In genomic region chr1:91279126-91279525, GRCm38 (mm10) we compare ENCODE assay signal across 29 mouse cellular contexts. TPM values are rescaled to one million over a fixed set of nuclear protein-coding genes. Genes with fewer than 3 reads are reported as not detected.
DNase-seq lines count a peak whose midpoint lies in the region; ATAC-seq lines count a peak whose summit lies in the region.
"Had no signal": no experiment of that assay in that cellular context is flagged by ENCODE, and none has a peak within 500 bp of the region (broad histone marks: within the 10 kb centered on the region; RNA-seq: fewer than 3 reads in every experiment).

No protein-coding gene starts in this region.

- no peaks in the 10 kb centered on the region for H3K27me3 ChIP-seq in midbrain, embryonic 11.5 days (ENCODE audit: control insufficient read depth, insufficient read depth, low read length)
- H3K27me3 ChIP-seq: CH12.LX; embryonic facial prominence, embryonic 12.5 days; forebrain, embryonic 15.5 days; kidney, embryonic 15.5 days had no signal

- no peak overlapping the region for H3K9ac ChIP-seq in midbrain, embryonic 11.5 days (ENCODE audit: low read length)
- H3K9ac ChIP-seq: embryonic facial prominence, embryonic 12.5 days; forebrain, embryonic 15.5 days; hindbrain, embryonic 14.5 days; kidney, embryonic 15.5 days; lung, embryonic 14.5 days had no signal

- H3K27ac ChIP-seq in midbrain, embryonic 11.5 days (ENCODE audit: low read depth, low read length) = no peak overlapping the region
- H3K27ac ChIP-seq: embryonic facial prominence, embryonic 12.5 days; forebrain, embryonic 10.5 days; forebrain, embryonic 15.5 days; hindbrain, embryonic 14.5 days; kidney, embryonic 15.5 days; layer of hippocampus, adult 2 months had no signal

- DNase-seq in urinary bladder, postnatal 14 days (ENCODE audit: low spot score) = peak; percentile 22
- no peak for DNase-seq in urinary bladder, postnatal 4 days (ENCODE audit: low spot score in 2 of 2)
- peak; percentile 49 for DNase-seq in CD4-positive, CD25-positive, alpha-beta regulatory T cell, adult 2 months (ENCODE audit: low read depth, low spot score)
- DNase-seq in induced T-regulatory cell, adult 2 months (ENCODE audit: low read depth) = peak; percentile 53
- DNase-seq in heart, postnatal 10 days = no peak
- no peak for DNase-seq in layer of hippocampus, adult 8-10 months (ENCODE audit: low spot score in 2 of 2)
- DNase-seq in midbrain, embryonic 11.5 days (ENCODE audit: low spot score, missing footprints) = no peak
- DNase-seq: adrenal gland, postnatal 10 days; cerebellum, adult 8-10 months; embryo, embryonic 11 days; gastrocnemius, postnatal 25 days; heart, adult 18-20 months; kidney, adult 18-20 months; kidney, postnatal 36 days; lung, embryonic 14.5 days; lung, postnatal 14 days; right cerebral cortex, adult 18-20 months; thymus, postnatal 4 days had no signal

- 78% methylated on average over 1 of the region's 1 CpGs for WGBS in midbrain, embryonic 11.5 days

- H3K36me3 ChIP-seq in midbrain, embryonic 11.5 days (ENCODE audit: control insufficient read depth, insufficient read depth, low read length) = peaks cover 3% of the 10 kb centered on the region; the same call in 1 of the 2 replicates

- H3K4me3 ChIP-seq in midbrain, embryonic 11.5 days (ENCODE audit: low read depth, low read length) = no peak overlapping the region
- H3K4me3 ChIP-seq: embryonic facial prominence, embryonic 12.5 days; forebrain, embryonic 10.5 days; forebrain, embryonic 15.5 days; kidney, embryonic 15.5 days; layer of hippocampus, adult 2 months had no signal

- H3K9me3 ChIP-seq in midbrain, embryonic 11.5 days (ENCODE audit: control insufficient read depth, low read length) = no peaks in the 10 kb centered on the region
- H3K9me3 ChIP-seq: embryonic facial prominence, embryonic 12.5 days; forebrain, embryonic 10.5 days; forebrain, embryonic 15.5 days; kidney, embryonic 15.5 days had no signal

- intact Hi-C loops in heart, postnatal 10 days (cut with DNase I) = no loop called here

- no peak for ATAC-seq in midbrain, embryonic 11.5 days (ENCODE audit: low FRiP score)
- ATAC-seq: forebrain, embryonic 15.5 days; midbrain, embryonic 16.5 days had no signal

- no peak overlapping the region for H3K4me2 ChIP-seq in midbrain, embryonic 11.5 days
- H3K4me2 ChIP-seq: embryonic facial prominence, embryonic 12.5 days; forebrain, embryonic 15.5 days; heart, embryonic 11.5 days; hindbrain, embryonic 14.5 days; kidney, embryonic 15.5 days; lung, embryonic 14.5 days had no signal

- no peaks in the 10 kb centered on the region for H3K4me1 ChIP-seq in midbrain, embryonic 11.5 days (ENCODE audit: control insufficient read depth, insufficient read depth, low read length)
- H3K4me1 ChIP-seq: embryonic facial prominence, embryonic 12.5 days; forebrain, embryonic 10.5 days; forebrain, embryonic 15.5 days; kidney, embryonic 15.5 days had no signal

RNA-seq across cellular contexts. Expression of gene Scly, which starts 19.0 kb away (rescaled TPM):
- total RNA-seq in heart, postnatal 10 days (2021) = 10 to 100 TPM; 13.7 TPM
- total RNA-seq in layer of hippocampus, adult 8-10 months (2022) = 10 to 100 TPM; 21.8 to 24.6 (median 22.2) TPM
- 10.1 and 11.0 TPM in 2 replicates for polyA plus RNA-seq in midbrain, embryonic 11.5 days (2014; fragmentation: Nextera tagmentation; extraction: Ambion mirVana)

RNA-seq across cellular contexts. Expression of gene Ube2f, which starts 29.0 kb away (rescaled TPM):
- 10 to 100 TPM; 54.8 to 60.2 TPM for total RNA-seq in heart, postnatal 10 days (2021)
- 10 to 100 TPM; 48.0 to 48.9 (median 48.6) TPM for total RNA-seq in layer of hippocampus, adult 8-10 months (2022)
- 88.5 and 95.6 TPM in 2 replicates for polyA plus RNA-seq in midbrain, embryonic 11.5 days (2014; fragmentation: Nextera tagmentation; extraction: Ambion mirVana)

RNA-seq across cellular contexts. Expression of gene Espnl, which starts 42.7 kb away (rescaled TPM):
- under 1 TPM in 1 of 2 experiments, not detected in 1; 0.10 TPM for total RNA-seq in heart, postnatal 10 days (2021)
- under 1 TPM in 1 of 4 experiments, not detected in 3; 0.16 TPM for total RNA-seq in layer of hippocampus, adult 8-10 months (2022)
- polyA plus RNA-seq in midbrain, embryonic 11.5 days (2014; fragmentation: Nextera tagmentation; extraction: Ambion mirVana) = 0.08 and 0.11 TPM in 2 replicates
- total RNA-seq: heart, adult 18-20 months; layer of hippocampus, postnatal 25 days had no signal
- polyA plus RNA-seq: forebrain, embryonic 10.5 days; intestine, embryonic 14.5 days; lung, embryonic 14.5 days had no signal

Comparison
In these comparisons a context has a peak if more than half of its experiments do, and no peak if none do; other contexts are left out.
1. DNase-seq: peak in urinary bladder, postnatal 14 days (single experiment), CD4-positive, CD25-positive, alpha-beta regulatory T cell, adult 2 months (single experiment) and induced T-regulatory cell, adult 2 months (single experiment); none in urinary bladder, postnatal 4 days (0 of 2), heart, postnatal 10 days (0 of 2), layer of hippocampus, adult 8-10 months (0 of 2) and midbrain, embryonic 11.5 days (single experiment).